Mouse (Mus musculus) splenic B cell, adult 2 months (primary cell): ENCODE data around the gene Dyrk2.

Source experiments
- DNase-seq: peaks from one replicate; pipeline ENCODE4 v3.0.0-alpha.2; 2011; ENCODE audit warnings: low read depth, low spot score
- H3K27me3 ChIP-seq: 2 replicates; pipeline ENCODE4 v1.6.1; 2012; ENCODE audit warnings: mild to moderate bottlenecking, low read length, moderate library complexity, mixed read lengths; ENCODE audit not compliant: control insufficient read depth, poor library complexity, insufficient read depth, severe bottlenecking
- H3K36me3 ChIP-seq: 2 replicates; pipeline ENCODE4 v1.6.1; 2012; ENCODE audit warnings: mild to moderate bottlenecking, low read length, moderate library complexity, mixed read lengths; ENCODE audit not compliant: control insufficient read depth, poor library complexity, insufficient read depth, severe bottlenecking

The Dyrk2 gene

GRCm38 (mm10) chr10:118870201-118870980 lies at the start of gene Dyrk2:
TSS of gene Dyrk2 (minus strand) at chr10:118870209.
- H3K36me3 ChIP-seq, result no peaks in the 10 kb centered on the region; the same call in 1 of the 2 replicates
- no peaks in the 10 kb centered on the region for H3K27me3 ChIP-seq
- DNase-seq, result peak; percentile 50

GRCm38 (mm10) chr10:118902625-118903024 lies 32.6 kb upstream of the Dyrk2 start:
- no peak for DNase-seq
- Histone ChIP-seq H3K27me3 (no peaks in the 10 kb centered on the region), H3K36me3 (no peaks in the 10 kb centered on the region)

- Histone ChIP-seq H3K36me3 (no peaks in the 10 kb centered on the region), H3K27me3 (no peaks in the 10 kb centered on the region)
- no peak for DNase-seq
These were observed 23.6 kb upstream of the Dyrk2 start for GRCm38 (mm10) chr10:118893645-118894044.

DNA sequence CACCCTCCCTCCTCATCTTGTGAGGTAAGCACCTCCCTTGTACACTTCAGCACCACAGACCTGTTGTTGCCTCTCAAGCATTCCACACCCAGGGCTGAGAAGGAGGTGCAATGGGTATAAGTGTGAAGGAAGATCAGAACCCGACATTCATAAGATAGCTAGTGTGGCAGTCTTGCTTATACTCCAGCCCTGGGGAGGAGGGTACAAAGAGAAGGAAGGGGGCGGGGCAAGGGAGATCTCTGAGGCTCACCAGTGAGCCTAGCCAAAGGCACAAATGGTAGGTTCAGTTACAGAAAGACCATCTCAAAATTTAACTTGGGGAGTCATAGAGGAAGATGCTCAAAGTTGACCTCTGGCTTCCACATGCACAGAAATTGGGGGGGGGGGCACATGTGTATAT lies 14.1 kb upstream of the Dyrk2 start:
- Histone ChIP-seq H3K36me3 (no peaks in the 10 kb centered on the region), H3K27me3 (no peaks in the 10 kb centered on the region)
- no peak for DNase-seq

DNA sequence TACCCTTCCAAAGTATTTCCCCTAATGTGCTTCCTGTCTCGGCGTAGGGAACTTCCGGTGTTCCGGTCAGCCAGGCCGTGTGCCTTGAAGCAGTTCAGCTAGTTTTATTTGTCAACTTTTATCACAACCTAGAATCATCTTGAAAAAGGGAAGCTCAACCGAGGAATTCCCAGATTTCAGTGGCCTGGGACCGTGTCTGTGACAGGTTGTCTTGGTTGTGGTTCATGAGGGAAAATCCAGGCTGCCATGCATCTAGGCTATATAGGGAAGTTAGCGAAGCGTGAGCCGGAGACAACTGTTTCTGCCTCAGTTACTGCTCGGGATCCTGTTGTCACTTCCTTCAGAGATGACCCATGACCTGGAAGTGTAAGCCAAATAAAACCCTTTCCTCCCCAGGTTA lies 13.3 kb upstream of the Dyrk2 start:
- H3K36me3 ChIP-seq, result no peaks in the 10 kb centered on the region
- H3K27me3 ChIP-seq, result no peaks in the 10 kb centered on the region
- DNase-seq, result peak; percentile 55

DNA sequence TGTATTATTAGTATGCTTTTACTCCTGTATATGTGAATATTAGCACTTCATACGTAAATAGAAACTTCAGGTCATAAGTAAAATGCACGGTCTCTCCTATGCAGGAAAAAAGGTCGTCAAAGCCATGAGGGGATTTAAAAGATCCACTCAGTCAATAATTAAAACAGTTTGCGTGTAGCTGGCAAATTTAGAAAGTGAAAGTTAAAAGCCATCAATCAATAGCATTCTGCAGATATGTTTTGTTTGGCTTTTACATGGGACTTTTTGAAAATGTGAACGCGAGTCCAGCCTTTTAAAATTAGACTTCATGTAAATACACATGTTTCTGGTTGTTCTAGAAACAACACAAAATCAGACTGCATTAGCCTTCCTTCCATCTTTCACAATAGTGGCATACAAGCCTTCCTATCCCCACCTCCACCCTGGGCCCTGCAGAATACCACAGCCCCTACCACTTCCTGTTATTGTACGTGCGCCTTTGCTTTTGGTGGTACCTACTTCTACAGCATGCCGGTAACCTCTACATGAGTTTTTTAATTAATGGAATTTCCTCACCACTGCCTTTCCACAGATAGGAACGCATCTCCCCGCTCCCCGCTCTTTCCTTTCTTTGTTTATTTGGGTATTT lies 12.4 kb upstream of the Dyrk2 start:
- no peaks in the 10 kb centered on the region for H3K27me3 ChIP-seq
- DNase-seq, result peak; percentile 69
- H3K36me3 ChIP-seq, result no peaks in the 10 kb centered on the region

DNA sequence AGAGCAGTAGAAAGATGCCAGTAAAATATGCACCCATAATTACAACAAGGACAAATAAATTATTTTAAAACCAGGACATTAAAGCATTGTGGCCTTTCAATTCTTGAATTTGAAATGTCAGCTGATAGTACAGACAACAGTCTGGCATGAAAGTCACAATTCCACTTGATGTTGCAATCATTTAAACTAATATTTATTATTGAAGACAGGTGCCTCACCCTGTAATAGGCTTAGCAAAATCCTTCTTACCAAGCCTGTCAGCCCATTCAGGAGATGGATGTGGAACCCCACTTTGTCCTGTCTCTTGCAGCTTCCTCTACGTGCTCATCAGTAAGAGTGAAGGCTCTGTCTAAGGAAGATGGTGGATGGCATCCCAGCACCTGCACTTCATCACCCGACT lies 10.8 kb upstream of the Dyrk2 start:
- no peaks in the 10 kb centered on the region for H3K36me3 ChIP-seq
- DNase-seq, result no peak
- H3K27me3 ChIP-seq, result no peaks in the 10 kb centered on the region

DNA sequence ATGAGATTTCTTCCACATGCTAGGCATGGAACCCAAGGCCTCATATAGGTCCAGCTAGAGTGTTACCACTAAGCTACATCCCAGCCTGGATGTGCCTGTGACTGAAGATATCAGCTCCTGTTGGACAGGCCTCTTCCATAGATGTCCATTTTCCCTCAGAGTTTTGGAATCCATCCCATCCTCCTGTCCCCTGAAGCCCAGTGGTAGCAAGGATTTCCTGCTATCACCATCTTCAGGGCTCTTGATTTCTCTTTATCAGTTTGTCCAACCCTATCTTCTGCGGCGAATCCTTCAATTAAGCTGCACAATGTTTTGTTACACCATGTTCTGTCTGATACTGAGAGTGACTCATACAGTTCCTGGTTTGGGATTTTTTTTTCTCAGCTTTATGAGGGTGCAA lies 2.2 kb upstream of the Dyrk2 start:
- Histone ChIP-seq H3K27me3 (no peaks in the 10 kb centered on the region), H3K36me3 (no peaks in the 10 kb centered on the region)
- DNase-seq, result no peak

GRCm38 (mm10) chr10:118869591-118870001 lies 413 bp downstream of the Dyrk2 start:
- DNase-seq, result peak; percentile 75
- no peaks in the 10 kb centered on the region; the same call in 1 of the 2 replicates for H3K27me3 ChIP-seq
- no peaks in the 10 kb centered on the region; the same call in 1 of the 2 replicates for H3K36me3 ChIP-seq

DNA sequence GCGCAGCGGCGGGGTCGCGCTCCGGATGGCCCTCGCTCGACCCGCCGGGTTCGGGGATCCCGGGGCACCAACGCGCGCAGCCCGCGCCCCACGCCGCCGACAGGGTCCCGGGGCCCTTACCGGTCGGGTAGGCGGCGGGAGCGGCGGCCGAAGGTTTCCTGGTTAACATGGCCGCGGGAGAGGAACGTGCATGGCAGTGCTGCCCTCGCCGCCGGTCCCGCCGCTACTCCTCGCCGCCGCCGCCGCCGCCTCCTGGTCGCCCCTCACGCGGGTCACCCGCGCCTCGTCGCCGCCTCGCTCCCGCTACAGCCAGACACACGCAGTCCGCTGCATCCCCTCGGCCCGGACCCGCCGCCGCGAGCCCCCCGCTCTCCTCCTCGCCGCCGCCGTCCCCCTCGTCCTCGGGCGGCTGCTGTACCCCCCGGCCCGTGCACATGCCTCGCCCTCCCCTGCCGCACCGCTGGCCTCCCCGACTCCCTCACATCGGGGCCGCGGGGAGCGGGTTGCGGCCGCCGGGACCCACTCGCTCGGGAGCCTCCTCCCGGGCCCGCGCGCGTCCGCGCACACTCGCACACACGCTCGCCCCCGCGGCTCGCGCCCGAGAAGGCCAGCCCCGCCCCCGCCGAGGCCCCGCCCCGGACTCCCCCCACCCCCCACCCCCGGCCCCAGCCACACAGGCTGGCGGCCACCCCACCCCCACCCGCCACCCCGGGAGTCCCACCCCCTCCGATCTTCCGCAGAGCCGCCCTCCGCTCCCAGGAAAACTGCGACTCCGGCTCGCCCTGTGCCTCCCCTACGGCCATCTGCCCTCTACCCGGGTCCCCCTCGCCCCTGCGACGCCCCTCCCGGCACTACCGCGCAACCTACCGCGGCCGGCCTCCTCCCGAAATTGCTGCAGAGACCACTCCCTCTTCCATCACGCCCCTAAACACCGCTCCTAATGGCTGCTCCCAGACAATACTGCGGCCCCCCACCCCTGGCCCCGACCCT lies 1.1 kb downstream of the Dyrk2 start:
- peaks cover 1% of the 10 kb centered on the region; the same call in 1 of the 2 replicates for H3K36me3 ChIP-seq
- no peaks in the 10 kb centered on the region; the same call in 1 of the 2 replicates for H3K27me3 ChIP-seq
- peak; percentile 77 for DNase-seq

- Histone ChIP-seq H3K36me3 (peaks cover 2% of the 10 kb centered on the region), H3K27me3 (no peaks in the 10 kb centered on the region; the same call in 1 of the 2 replicates)
- DNase-seq, result peak; percentile 41
These were observed 2.0 kb downstream of the Dyrk2 start for GRCm38 (mm10) chr10:118867896-118868600.

DNA sequence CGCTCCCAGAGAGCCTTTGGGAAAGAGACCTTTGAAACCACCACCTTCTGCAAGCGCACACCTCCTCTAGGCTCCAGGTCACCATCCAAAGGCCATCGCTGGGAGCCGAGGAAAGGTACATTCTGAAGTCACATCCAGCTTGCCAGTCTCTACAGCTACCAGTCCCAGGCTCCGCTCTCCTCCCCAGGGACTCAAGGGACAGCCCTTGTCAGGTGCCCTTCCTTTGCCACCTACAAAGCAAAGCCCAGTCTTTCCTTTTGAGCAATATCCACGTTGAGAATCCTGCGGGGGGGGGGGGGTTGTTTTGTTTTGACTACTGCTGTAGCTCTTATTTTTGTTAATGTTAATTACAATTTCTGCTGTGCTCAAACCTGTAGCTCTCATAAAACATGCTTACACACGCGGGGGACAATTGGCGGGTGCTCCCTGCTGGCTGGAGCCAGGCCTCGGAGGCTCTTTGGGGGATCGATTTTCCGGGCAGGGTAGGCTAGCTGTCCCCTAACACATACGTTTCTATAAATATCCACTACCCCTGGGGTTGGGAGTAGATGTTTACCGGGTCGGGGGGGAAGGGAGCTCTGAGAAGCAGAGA lies 2.6 kb downstream of the Dyrk2 start:
- Histone ChIP-seq H3K36me3 (peaks cover 2% of the 10 kb centered on the region), H3K27me3 (no peaks in the 10 kb centered on the region; the same call in 1 of the 2 replicates)
- DNase-seq, result peak; percentile 59

GRCm38 (mm10) chr10:118864976-118865375 lies 5.0 kb downstream of the Dyrk2 start:
- peaks cover 5% of the 10 kb centered on the region for H3K36me3 ChIP-seq
- H3K27me3 ChIP-seq, result no peaks in the 10 kb centered on the region; the same call in 1 of the 2 replicates
- DNase-seq, result no peak

DNA sequence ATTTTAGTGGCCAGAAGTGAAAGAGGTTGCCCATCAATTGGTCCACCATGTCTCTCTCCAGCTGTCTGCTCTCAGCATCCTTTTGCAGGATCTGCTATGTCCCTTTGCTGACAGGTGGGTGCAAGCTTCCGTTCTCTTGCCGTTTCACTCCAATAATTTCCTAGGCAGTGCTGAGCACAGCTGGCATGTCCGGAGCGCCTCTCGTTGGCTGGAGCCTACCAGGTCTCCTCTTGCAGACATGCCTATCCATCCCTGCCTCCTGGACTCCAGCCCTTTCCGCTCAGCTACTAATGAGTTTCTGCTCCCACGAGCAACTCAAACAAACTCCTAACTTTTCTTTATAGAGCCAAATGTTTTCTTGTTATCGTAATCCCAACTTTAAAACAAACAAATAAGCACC lies 6.4 kb downstream of the Dyrk2 start:
- Histone ChIP-seq H3K27me3 (no peaks in the 10 kb centered on the region; the same call in 1 of the 2 replicates), H3K36me3 (peaks cover 16% of the 10 kb centered on the region)
- DNase-seq, result no peak
